Mouse (Mus musculus) myocyte (in vitro differentiated cells): ENCODE data around the gene Nynrin. TPM values are rescaled to one million over a fixed set of nuclear protein-coding genes. Genes with fewer than 3 reads are reported as not detected.

ENCODE experiments used
- H3K27me3 ChIP-seq: one replicate; pipeline ENCODE4 v1.6.1; 2011; ENCODE audit not compliant: control insufficient read depth, insufficient read depth, insufficient read length
- H3K36me3 ChIP-seq: one replicate; pipeline ENCODE4 v1.6.1; 2011; ENCODE audit not compliant: control insufficient read depth, insufficient read depth
- H3K4me2 ChIP-seq: one replicate; pipeline ENCODE4 v1.6.1; 2011; ENCODE audit warnings: low read depth, control low read depth
- H3K4me3 ChIP-seq: one replicate; pipeline ENCODE4 v1.5.1; 2011; ENCODE audit warnings: mild to moderate bottlenecking, control low read depth, moderate library complexity
- H3K79me2 ChIP-seq: one replicate; pipeline ENCODE4 v1.6.1; 2011; ENCODE audit not compliant: control insufficient read depth, insufficient read depth
- H3ac ChIP-seq: one replicate; pipeline ENCODE4 v1.6.1; 2011; ENCODE audit not compliant: control insufficient read depth, insufficient read length
- CEBPB ChIP-seq: IDR thresholded peaks from 2 replicates; pipeline ENCODE4 v1.6.1; 2011; ENCODE audit warnings: mild to moderate bottlenecking, moderate library complexity; ENCODE audit not compliant: poor library complexity, insufficient read depth, severe bottlenecking
- E2F4 ChIP-seq: IDR thresholded peaks from one replicate; pipeline ENCODE4 v1.6.1; 2011; ENCODE audit warnings: mild to moderate bottlenecking, control low read depth, moderate library complexity; ENCODE audit not compliant: insufficient read depth
- MAX ChIP-seq: IDR thresholded peaks from one replicate; pipeline ENCODE4 v1.6.1; 2011; ENCODE audit warnings: low read depth, mild to moderate bottlenecking, control low read depth
- MYOD1 ChIP-seq, 3 experiments: IDR thresholded peaks; one replicate each; pipeline ENCODE4 v1.6.1; 2011; ENCODE audit warnings: control low read depth in 2 of 3, low read depth in 2 of 3, mild to moderate bottlenecking in 2 of 3, moderate library complexity in 1 of 3; ENCODE audit not compliant: insufficient read length in 2 of 3, control insufficient read depth in 1 of 3
- MYOG ChIP-seq, 3 experiments: IDR thresholded peaks; one replicate each; pipeline ENCODE4 v1.6.1; 2011; ENCODE audit warnings: control low read depth in 2 of 3, low read depth in 2 of 3, mild to moderate bottlenecking in 2 of 3; ENCODE audit not compliant: insufficient read length in 2 of 3, control insufficient read depth in 1 of 3, insufficient read depth in 1 of 3
- POLR2A ChIP-seq: IDR thresholded peaks from one replicate; pipeline ENCODE4 v1.6.1; 2011; ENCODE audit warnings: low read depth, mild to moderate bottlenecking, control low read depth, moderate library complexity; ENCODE audit not compliant: insufficient read length
- POLR2AphosphoS2 ChIP-seq: IDR thresholded peaks from one replicate; pipeline ENCODE4 v1.6.1; 2011; ENCODE audit warnings: low read depth, control low read depth; ENCODE audit not compliant: insufficient read length
- REST ChIP-seq: IDR thresholded peaks from one replicate; pipeline ENCODE4 v1.6.1; 2011; ENCODE audit warnings: mild to moderate bottlenecking, control low read depth, moderate library complexity; ENCODE audit not compliant: insufficient read depth, insufficient read length
- SRF ChIP-seq: IDR thresholded peaks from one replicate; pipeline ENCODE4 v1.6.1; 2011; ENCODE audit warnings: low read depth; ENCODE audit not compliant: control insufficient read depth, insufficient read length
- TCF12 ChIP-seq: IDR thresholded peaks from one replicate; pipeline ENCODE4 v1.6.1; 2011; ENCODE audit warnings: mild to moderate bottlenecking, control low read depth; ENCODE audit not compliant: poor library complexity, insufficient read depth, severe bottlenecking
- TCF3 ChIP-seq: IDR thresholded peaks from one replicate; pipeline ENCODE4 v1.6.1; 2011; ENCODE audit warnings: low read depth, control low read depth; ENCODE audit not compliant: insufficient read length
- USF1 ChIP-seq: IDR thresholded peaks from one replicate; pipeline ENCODE4 v1.6.1; 2011; ENCODE audit warnings: low read depth, mild to moderate bottlenecking, control low read depth, moderate library complexity
- polyA plus RNA-seq: library from polyadenylated mRNA; unstranded; fragments of >200 nt; fragmentation: generic; extraction: Trizol; gene quantifications from one replicate; pipeline ENCODE4 v1.2.1, GENCODE M21; 2012; ENCODE audit warnings: missing spikeins

Nynrin gene
- polyA plus RNA-seq, 1 experiment: 0.12 TPM

DNA sequence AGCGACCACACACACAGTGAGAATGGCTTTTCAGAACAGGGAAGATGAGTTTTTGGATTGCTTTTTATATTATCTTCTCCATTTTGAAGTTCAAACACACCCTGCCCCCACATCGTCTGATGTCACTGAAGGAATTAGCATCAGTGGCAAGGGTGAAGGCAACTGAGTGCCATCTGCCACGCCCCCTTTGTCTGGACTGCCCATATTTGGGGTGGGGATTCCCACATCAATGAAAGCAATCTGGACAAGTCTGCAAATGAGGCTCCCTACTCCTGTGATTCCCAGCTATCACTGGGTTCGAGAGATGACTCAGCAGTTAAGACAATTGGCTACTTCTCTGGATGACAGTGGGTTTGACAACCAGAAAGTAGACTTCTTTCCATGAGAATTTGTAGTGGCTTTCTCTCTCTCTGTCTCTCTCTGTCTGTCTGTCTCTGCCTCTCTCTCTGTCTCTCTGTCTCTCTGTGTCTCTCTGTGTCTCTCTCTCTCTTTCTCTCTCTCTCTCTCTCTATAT is 12.9 kb upstream of the Nynrin start:
- H3K79me2 ChIP-seq: no peaks in the 10 kb centered on the region
- no peak overlapping the region for H3ac ChIP-seq
- no peak for TF ChIP-seq USF1
- TF ChIP-seq TCF12: no peak
- peak; percentile 80 for TF ChIP-seq SRF
- H3K27me3 ChIP-seq: peaks cover 2% of the 10 kb centered on the region
- no peak overlapping the region for H3K4me3 ChIP-seq
- no peak overlapping the region for H3K4me2 ChIP-seq
- H3K36me3 ChIP-seq: no peaks in the 10 kb centered on the region

DNA sequence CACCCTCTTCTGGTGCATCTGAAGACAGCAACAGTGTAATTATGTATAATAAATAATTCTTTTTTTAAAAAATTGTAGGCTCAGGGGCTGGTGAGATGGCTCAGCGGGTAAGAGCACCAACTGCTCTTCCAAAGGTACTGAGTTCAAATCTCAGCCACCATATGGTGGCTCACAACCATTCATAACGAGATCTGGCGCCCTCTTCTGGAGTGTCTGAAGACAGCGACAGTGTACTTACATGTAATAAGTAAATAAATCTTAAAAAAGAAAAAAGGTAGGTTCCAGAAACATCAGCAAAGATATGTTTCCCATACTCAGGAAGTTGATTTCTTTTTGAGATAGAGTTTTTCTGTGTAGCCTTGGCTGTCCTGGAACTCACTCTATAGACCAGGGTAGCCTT is 11.0 kb upstream of the Nynrin start:
- H3K36me3 ChIP-seq: no peaks in the 10 kb centered on the region
- no peak overlapping the region for H3K4me3 ChIP-seq
- no peak overlapping the region for H3K4me2 ChIP-seq
- TF ChIP-seq REST (no peak), MYOG (IDR thresholded peaks at IDR 0.05; ENCODE audit: control insufficient read depth in 1 of 3, insufficient read depth in 1 of 3, insufficient read length in 2 of 3, low read depth in 2 of 3) (no peak), CEBPB (no peak), E2F4 (no peak), TCF3 (no peak), MAX (no peak), POLR2A (no peak), TCF12 (no peak), SRF (no peak), MYOD1 (IDR thresholded peaks at IDR 0.05; ENCODE audit: control insufficient read depth in 1 of 3, insufficient read length in 2 of 3, low read depth in 2 of 3) (no peak), USF1 (no peak), POLR2AphosphoS2 (no peak)
- H3ac ChIP-seq: no peak overlapping the region
- H3K79me2 ChIP-seq: no peaks in the 10 kb centered on the region
- peaks cover 7% of the 10 kb centered on the region for H3K27me3 ChIP-seq

DNA sequence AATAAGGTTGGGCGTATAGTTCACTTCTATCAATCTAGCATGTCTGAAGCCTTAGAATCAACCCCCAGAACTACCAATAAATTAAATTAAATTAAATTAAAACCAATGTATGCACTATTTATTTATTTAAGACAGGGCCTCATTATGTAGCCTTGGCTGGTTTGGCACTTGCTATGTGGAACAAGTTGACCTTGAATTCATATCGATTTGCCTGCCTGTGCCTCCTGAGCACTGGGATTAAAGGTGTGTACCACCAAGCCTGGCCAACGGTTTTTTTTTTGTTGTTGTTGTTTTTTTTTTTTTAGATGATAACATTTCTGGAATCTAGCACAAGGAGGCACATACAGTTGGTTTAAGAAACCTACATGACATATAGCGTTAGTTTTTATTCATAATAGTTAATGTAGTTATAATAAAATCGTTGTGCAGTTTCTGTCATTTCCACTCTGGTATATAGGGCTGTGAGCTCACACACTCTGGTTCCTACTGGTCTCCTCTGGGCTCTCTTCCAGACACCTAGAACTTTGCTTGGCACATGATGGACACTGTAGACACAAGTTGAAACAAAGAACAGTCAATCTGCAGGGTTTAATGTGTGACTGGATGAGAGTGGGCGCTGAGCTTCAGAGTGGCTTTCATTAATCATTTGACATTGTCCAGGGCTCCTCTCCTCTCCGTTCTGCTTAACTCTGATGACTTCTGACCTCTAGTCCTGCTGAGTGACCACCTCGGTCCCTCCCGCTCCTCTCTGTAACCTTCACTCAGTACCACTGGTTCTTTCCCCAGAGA is 8.1 kb upstream of the Nynrin start:
- H3K4me2 ChIP-seq: no peak overlapping the region
- TF ChIP-seq USF1: no peak
- TF ChIP-seq TCF12: no peak
- TF ChIP-seq POLR2A: no peak
- TF ChIP-seq E2F4: no peak
- TF ChIP-seq POLR2AphosphoS2: no peak
- TF ChIP-seq REST: no peak
- no peak for TF ChIP-seq MYOD1 (IDR thresholded peaks at IDR 0.05; ENCODE audit: control insufficient read depth in 1 of 3, insufficient read length in 2 of 3, low read depth in 2 of 3)
- TF ChIP-seq CEBPB: no peak
- no peak for TF ChIP-seq MAX
- no peak for TF ChIP-seq MYOG (IDR thresholded peaks at IDR 0.05; ENCODE audit: control insufficient read depth in 1 of 3, insufficient read depth in 1 of 3, insufficient read length in 2 of 3, low read depth in 2 of 3)
- no peak for TF ChIP-seq SRF
- TF ChIP-seq TCF3: no peak
- peaks cover 7% of the 10 kb centered on the region for H3K27me3 ChIP-seq
- H3K36me3 ChIP-seq: no peaks in the 10 kb centered on the region
- H3K4me3 ChIP-seq: no peak overlapping the region
- no peak overlapping the region for H3ac ChIP-seq
- no peaks in the 10 kb centered on the region for H3K79me2 ChIP-seq

DNA sequence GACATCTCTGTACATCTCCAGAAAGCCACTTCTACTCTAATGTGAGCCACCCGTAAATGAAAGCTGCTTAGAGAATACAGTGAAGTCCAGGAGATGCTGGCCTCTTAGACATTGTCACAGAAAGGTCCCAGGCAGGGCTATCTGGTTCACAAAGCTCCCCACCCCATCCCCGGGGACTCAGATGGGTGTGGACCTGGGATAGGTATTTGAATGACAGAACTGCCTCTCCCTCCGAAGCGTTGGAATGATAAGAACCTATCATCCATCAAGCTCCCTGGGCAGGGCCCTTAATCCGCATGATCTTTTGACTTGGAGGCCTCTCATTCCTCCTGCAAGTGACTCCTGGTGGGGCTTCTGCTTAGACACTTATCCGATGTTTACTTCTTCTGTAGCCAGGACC is 2.9 kb upstream of the Nynrin start:
- H3K36me3 ChIP-seq: no peaks in the 10 kb centered on the region
- no peak overlapping the region for H3K4me2 ChIP-seq
- TF ChIP-seq SRF (no peak), CEBPB (no peak)
- no peak overlapping the region for H3K4me3 ChIP-seq
- H3K27me3 ChIP-seq: peaks cover 20% of the 10 kb centered on the region
- H3ac ChIP-seq: no peak overlapping the region
- no peaks in the 10 kb centered on the region for H3K79me2 ChIP-seq

DNA sequence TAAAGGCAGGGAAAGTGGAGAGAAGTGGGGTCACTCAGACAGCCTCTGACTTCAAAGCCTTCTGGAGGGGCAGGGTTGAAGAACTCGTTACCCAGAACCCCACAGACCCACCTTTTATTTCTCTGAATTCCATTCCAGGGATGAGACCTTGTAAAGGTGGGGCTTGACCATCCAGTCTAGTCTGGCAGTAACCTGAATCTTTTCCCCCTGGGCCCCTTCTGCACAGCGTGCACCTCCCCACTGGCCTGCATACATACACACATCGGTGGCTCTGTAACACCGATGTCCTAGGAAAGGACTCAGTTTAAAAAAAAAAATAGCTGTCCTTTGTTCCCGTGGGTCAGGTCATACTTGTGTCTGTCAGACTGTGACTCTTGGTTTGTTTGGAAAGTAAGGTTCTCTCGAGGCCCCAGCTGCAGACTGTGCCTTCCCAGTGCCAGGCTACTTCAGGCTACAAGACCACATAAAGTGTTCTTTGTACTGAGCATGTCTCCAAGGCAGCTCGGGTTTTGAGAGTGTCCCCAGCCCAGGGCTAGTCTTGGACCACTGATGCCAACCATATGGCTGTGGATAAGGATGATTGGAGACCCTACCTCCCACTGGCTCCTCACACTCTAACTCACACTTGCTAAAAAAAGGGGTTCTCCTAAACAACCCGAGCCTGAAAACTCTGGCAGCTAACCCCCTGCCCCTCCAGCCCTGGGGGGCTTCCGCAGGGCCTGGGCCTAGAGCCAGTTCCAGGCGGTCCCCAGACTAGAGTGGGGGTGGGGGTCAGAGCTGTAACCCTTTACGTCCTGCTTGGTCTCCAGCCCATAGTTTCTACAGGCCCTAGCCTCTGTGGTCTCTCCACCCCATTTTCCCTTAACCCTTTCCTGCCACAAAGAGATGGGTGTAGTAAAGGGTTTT is 911 bp upstream of the Nynrin start:
- H3ac ChIP-seq: no peak overlapping the region
- TF ChIP-seq REST (no peak), SRF (no peak)
- H3K4me3 ChIP-seq: no peak overlapping the region
- H3K36me3 ChIP-seq: no peaks in the 10 kb centered on the region
- peaks cover 22% of the 10 kb centered on the region for H3K27me3 ChIP-seq
- no peak overlapping the region for H3K4me2 ChIP-seq
- H3K79me2 ChIP-seq: no peaks in the 10 kb centered on the region
